Mouse (Mus musculus): Measurements from ENCODE around the gene Calhm3. TPM values are rescaled to one million over a fixed set of nuclear protein-coding genes. Genes with fewer than 3 reads are reported as not detected.

Calhm3 gene
- polyA plus RNA-seq (2016; fragmentation: Nextera tagmentation; extraction: Ambion mirVana), result not detected in 2 replicates

- DNase-seq (ENCODE audit: low spot score), result no peak
- whole genome bisulfite sequencing, result 78% methylated on average over 11 of the region's 11 CpGs
- H3K4me3 ChIP-seq, result no peak within 1 kb of the TSS
- H3K4me1 ChIP-seq, result no peaks in the 10 kb centered on the region
- H3K36me3 ChIP-seq (replicated peaks), result no peaks in the 10 kb centered on the region
- peaks cover 8% of the 10 kb centered on the region for H3K27me3 ChIP-seq (replicated peaks; ENCODE audit: low read depth, poor library complexity, severe bottlenecking)
- no peak within 1 kb of the TSS for H3K27ac ChIP-seq (replicated peaks)
- no peaks in the 10 kb centered on the region for H3K9me3 ChIP-seq
Measured at GRCm38 (mm10) chr19:47157664-47158063, at the start of gene Calhm3. Gene Calhm3 (minus strand): TSS chr19:47157764.

DNA sequence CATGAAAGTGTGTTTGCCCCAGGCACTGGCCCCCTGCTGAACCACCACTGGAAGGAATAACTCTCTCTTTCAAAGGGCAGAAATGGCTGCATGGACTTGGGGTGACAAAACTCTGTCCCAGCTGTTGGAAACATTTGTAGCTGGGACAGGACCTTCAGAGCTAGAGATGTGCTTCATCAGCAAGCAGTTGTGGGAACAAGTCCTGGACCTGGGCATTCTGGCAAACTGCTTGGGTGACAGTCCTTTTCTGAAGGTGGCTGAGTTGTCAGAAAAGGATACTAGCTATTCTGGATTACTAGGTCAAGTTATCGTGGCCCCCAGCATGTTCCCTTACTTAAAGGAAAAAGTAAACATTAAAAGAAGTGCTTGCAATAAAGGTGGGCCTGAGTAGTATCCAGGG is 48.6 kb upstream of the Calhm3 start:
- Histone ChIP-seq H3K27ac (replicated peaks) (no peak overlapping the region), H3K9me3 (no peaks in the 10 kb centered on the region), H3K4me1 (peaks cover 19% of the 10 kb centered on the region), H3K36me3 (replicated peaks) (no peaks in the 10 kb centered on the region), H3K27me3 (replicated peaks; ENCODE audit: low read depth, poor library complexity, severe bottlenecking) (no peaks in the 10 kb centered on the region), H3K4me3 (no peak overlapping the region)
- WGBS, result 82% methylated on average over 1 of the region's 1 CpGs
- no peak for DNase-seq (ENCODE audit: low spot score)

- H3K27ac ChIP-seq (replicated peaks), result no peak overlapping the region
- DNase-seq (ENCODE audit: low spot score), result no peak
- WGBS, result 92% methylated on average over 6 of the region's 6 CpGs
Measured at GRCm38 (mm10) chr19:47204653-47205052, 47.1 kb upstream of the Calhm3 start.

GRCm38 (mm10) chr19:47203042-47203441 is 45.5 kb upstream of the Calhm3 start:
- peaks cover 38% of the 10 kb centered on the region for H3K4me1 ChIP-seq
- no peaks in the 10 kb centered on the region for H3K27me3 ChIP-seq (replicated peaks; ENCODE audit: low read depth, poor library complexity, severe bottlenecking)
- DNase-seq (ENCODE audit: low spot score), result no peak
- no peaks in the 10 kb centered on the region for H3K9me3 ChIP-seq
- no peaks in the 10 kb centered on the region for H3K36me3 ChIP-seq (replicated peaks)
- WGBS, result 93% methylated on average over 6 of the region's 6 CpGs
- H3K4me3 ChIP-seq, result no peak overlapping the region
- no peak overlapping the region for H3K27ac ChIP-seq (replicated peaks)

More at GRCm38 (mm10) chr19:47204653-47205052, 47.1 kb upstream of the Calhm3 start:
- Histone ChIP-seq H3K4me3 (no peak overlapping the region), H3K4me1 (peaks cover 31% of the 10 kb centered on the region), H3K27me3 (replicated peaks; ENCODE audit: low read depth, poor library complexity, severe bottlenecking) (no peaks in the 10 kb centered on the region), H3K36me3 (replicated peaks) (no peaks in the 10 kb centered on the region), H3K9me3 (no peaks in the 10 kb centered on the region)

- Histone ChIP-seq H3K27me3 (replicated peaks; ENCODE audit: low read depth, poor library complexity, severe bottlenecking) (no peaks in the 10 kb centered on the region), H3K27ac (replicated peaks) (peak overlapping the region; percentile 73), H3K4me1 (peaks cover 38% of the 10 kb centered on the region), H3K9me3 (no peaks in the 10 kb centered on the region), H3K36me3 (replicated peaks) (no peaks in the 10 kb centered on the region), H3K4me3 (no peak overlapping the region)
- no peak for DNase-seq (ENCODE audit: low spot score)
- 56% methylated on average over 6 of the region's 6 CpGs for WGBS
Measured at GRCm38 (mm10) chr19:47202429-47202828, 44.9 kb upstream of the Calhm3 start.

DNA sequence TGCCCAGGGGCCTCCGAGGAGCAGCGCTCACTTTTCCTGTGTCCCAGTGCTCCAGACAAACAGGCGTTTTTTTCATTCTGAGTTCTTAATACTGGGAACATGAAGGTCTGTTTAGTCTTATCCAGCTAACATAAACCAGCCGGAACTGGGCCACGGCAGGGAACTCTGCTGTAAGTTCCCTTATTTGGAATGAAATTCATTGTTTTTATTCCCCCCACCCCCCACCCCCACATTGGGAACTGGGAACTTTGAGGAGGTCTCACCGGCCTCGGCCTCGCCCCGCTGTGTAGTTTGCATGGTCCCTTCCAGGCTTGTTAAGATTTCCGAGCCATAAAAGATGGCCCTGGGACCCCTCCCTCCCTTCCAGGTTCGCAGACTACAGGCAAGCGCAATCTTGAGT is 44.4 kb upstream of the Calhm3 start:
- no peaks in the 10 kb centered on the region for H3K9me3 ChIP-seq

DNA sequence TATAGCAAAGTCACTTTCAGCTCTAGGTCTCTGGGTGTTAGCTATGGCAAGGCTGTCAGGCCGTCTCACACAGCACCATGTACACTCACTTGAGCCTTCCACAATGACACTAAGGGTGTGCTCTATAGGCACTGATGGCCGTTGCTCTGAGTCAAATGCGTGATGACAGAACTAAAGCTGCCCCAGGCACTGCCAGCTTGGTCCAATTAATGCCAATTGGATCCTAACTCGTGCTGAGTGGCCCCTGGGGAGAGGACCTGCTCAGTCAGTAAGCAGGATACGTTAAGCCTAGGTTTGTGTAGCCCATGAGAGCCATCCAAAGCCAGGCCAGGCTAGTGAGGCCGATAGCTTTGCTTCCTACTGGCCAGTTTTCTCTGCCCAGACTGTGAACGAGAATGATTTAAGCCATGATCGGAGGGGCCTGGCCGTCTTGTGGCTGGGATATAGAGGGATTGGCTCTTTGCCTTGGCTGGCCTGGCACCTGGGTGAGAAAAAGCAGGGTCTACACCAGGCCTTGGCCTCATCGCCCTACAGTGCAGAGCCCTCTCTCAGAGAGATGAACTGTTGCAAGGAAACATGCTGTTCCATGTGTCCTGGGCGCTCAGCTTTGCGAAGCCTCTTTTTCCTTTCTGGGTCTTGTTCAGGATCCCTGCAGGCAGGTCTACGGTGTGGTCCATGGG is 41.2 kb upstream of the Calhm3 start:
- Histone ChIP-seq H3K4me3 (no peak overlapping the region), H3K27me3 (replicated peaks; ENCODE audit: low read depth, poor library complexity, severe bottlenecking) (no peaks in the 10 kb centered on the region), H3K36me3 (replicated peaks) (no peaks in the 10 kb centered on the region), H3K27ac (replicated peaks) (no peak overlapping the region), H3K9me3 (no peaks in the 10 kb centered on the region), H3K4me1 (peaks cover 38% of the 10 kb centered on the region)
- WGBS, result 74% methylated on average over 13 of the region's 13 CpGs
- DNase-seq (ENCODE audit: low spot score), result peak; percentile 40

More for the DNA sequence above, 44.4 kb upstream of the Calhm3 start:
- Histone ChIP-seq H3K27me3 (replicated peaks; ENCODE audit: low read depth, poor library complexity, severe bottlenecking) (no peaks in the 10 kb centered on the region), H3K36me3 (replicated peaks) (no peaks in the 10 kb centered on the region), H3K27ac (replicated peaks) (peak overlapping the region; percentile 79), H3K4me1 (peaks cover 38% of the 10 kb centered on the region), H3K4me3 (no peak overlapping the region)
- 58% methylated on average over 12 of the region's 12 CpGs for WGBS
- peak; percentile 28 for DNase-seq (ENCODE audit: low spot score)

DNA sequence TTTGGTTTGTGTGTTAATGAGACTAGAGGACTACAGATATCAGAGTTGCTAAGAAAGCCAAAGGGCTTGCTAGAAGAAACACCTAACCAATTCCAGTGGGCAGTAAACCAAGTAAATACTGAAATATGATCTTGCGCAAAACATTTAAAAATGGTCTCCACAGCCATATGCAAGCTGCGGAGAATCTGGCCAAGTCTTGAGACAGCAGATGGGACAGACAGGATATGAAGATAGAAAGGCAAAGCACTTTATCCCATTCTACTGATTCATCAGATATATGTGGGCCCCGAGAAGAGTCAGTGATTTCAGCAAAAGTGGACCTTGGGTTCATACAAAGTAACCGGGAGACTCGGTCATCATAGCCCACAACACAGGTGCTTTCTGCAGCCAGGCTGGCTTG is 34.6 kb upstream of the Calhm3 start:
- Histone ChIP-seq H3K36me3 (replicated peaks) (no peaks in the 10 kb centered on the region), H3K4me3 (no peak overlapping the region), H3K27ac (replicated peaks) (no peak overlapping the region), H3K27me3 (replicated peaks; ENCODE audit: low read depth, poor library complexity, severe bottlenecking) (no peaks in the 10 kb centered on the region), H3K4me1 (peaks cover 10% of the 10 kb centered on the region), H3K9me3 (0 out of 2 replicates have a peak, but pooled peaks cover 2% of the 10 kb centered on the region)
- DNase-seq (ENCODE audit: low spot score), result no peak
- 97% methylated on average over 5 of the region's 5 CpGs for WGBS

GRCm38 (mm10) chr19:47188515-47189128 is 31.1 kb upstream of the Calhm3 start:
- WGBS, result 67% methylated on average over 11 of the region's 11 CpGs
- 0 out of 2 replicates have a peak overlapping the region, but pooled peaks have one; percentile 11 for H3K27ac ChIP-seq (replicated peaks)
- DNase-seq (ENCODE audit: low spot score), result peak; percentile 40
- H3K36me3 ChIP-seq (replicated peaks), result no peaks in the 10 kb centered on the region
- 0 out of 2 replicates have a peak, but pooled peaks cover 5% of the 10 kb centered on the region for H3K27me3 ChIP-seq (replicated peaks; ENCODE audit: low read depth, poor library complexity, severe bottlenecking)
- H3K4me3 ChIP-seq, result no peak overlapping the region
- H3K4me1 ChIP-seq, result peaks cover 26% of the 10 kb centered on the region
- 0 out of 2 replicates have a peak, but pooled peaks cover 2% of the 10 kb centered on the region for H3K9me3 ChIP-seq

GRCm38 (mm10) chr19:47186514-47187275 is 29.1 kb upstream of the Calhm3 start:
- Histone ChIP-seq H3K9me3 (peaks cover 6% of the 10 kb centered on the region), H3K27ac (replicated peaks) (no peak overlapping the region), H3K4me1 (peaks cover 27% of the 10 kb centered on the region), H3K27me3 (replicated peaks; ENCODE audit: low read depth, poor library complexity, severe bottlenecking) (peaks cover 6% of the 10 kb centered on the region), H3K36me3 (replicated peaks) (no peaks in the 10 kb centered on the region), H3K4me3 (no peak overlapping the region)
- WGBS, result 51% methylated on average over 15 of the region's 15 CpGs
- DNase-seq (ENCODE audit: low spot score), result no peak

- DNase-seq (ENCODE audit: low spot score), result no peak
- Histone ChIP-seq H3K9me3 (peaks cover 10% of the 10 kb centered on the region), H3K4me3 (no peak overlapping the region), H3K27ac (replicated peaks) (no peak overlapping the region), H3K27me3 (replicated peaks; ENCODE audit: low read depth, poor library complexity, severe bottlenecking) (peaks cover 26% of the 10 kb centered on the region), H3K36me3 (replicated peaks) (no peaks in the 10 kb centered on the region), H3K4me1 (peaks cover 30% of the 10 kb centered on the region)
- 72% methylated on average over 4 of the region's 4 CpGs for WGBS
Measured at GRCm38 (mm10) chr19:47184736-47185135, 27.2 kb upstream of the Calhm3 start.

GRCm38 (mm10) chr19:47184221-47184620 is 26.7 kb upstream of the Calhm3 start:
- Histone ChIP-seq H3K4me1 (peaks cover 36% of the 10 kb centered on the region), H3K9me3 (peaks cover 10% of the 10 kb centered on the region), H3K27ac (replicated peaks) (no peak overlapping the region), H3K36me3 (replicated peaks) (no peaks in the 10 kb centered on the region), H3K4me3 (no peak overlapping the region), H3K27me3 (replicated peaks; ENCODE audit: low read depth, poor library complexity, severe bottlenecking) (peaks cover 31% of the 10 kb centered on the region)
- no peak for DNase-seq (ENCODE audit: low spot score)
- 58% methylated on average over 8 of the region's 8 CpGs for WGBS
